Mouse (Mus musculus) stomach, embryonic 14.5 days (tissue): Measurements from ENCODE around the gene Jag2. TPM values are rescaled to one million over a fixed set of nuclear protein-coding genes. Genes with fewer than 3 reads are reported as not detected.

Experiments used
- ATAC-seq: fragments of 200-750 bp; cut with Nextera tagmentation; 2 replicates; pipeline ENCODE4 v1.8.0; 2017; ENCODE audit warnings: low read depth, moderate TSS enrichment; ENCODE audit not compliant: insufficient number of reproducible peaks, insufficient read depth, low FRiP score
- H3K27ac ChIP-seq: fragments of 300-500 bp; sonication (generic); 2 replicates; pipeline ENCODE4 v1.5.1; 2014; ENCODE audit warnings: mild to moderate bottlenecking, low read length, moderate library complexity, mixed read lengths
- H3K27me3 ChIP-seq: fragments of 300-500 bp; sonication (generic); 2 replicates; pipeline ENCODE4 v1.6.1; 2014; ENCODE audit warnings: low read length, control low read depth, mixed read lengths; ENCODE audit not compliant: control insufficient read depth, insufficient read depth
- H3K36me3 ChIP-seq: fragments of 300-500 bp; sonication (generic); 2 replicates; pipeline ENCODE4 v1.6.1; 2014; ENCODE audit warnings: mild to moderate bottlenecking, control low read depth, low read length, moderate library complexity, mixed read lengths; ENCODE audit not compliant: control insufficient read depth, insufficient read depth
- H3K4me1 ChIP-seq: fragments of 300-500 bp; sonication (generic); 2 replicates; pipeline ENCODE4 v1.6.1; 2014; ENCODE audit warnings: low read length, control low read depth, mixed read lengths; ENCODE audit not compliant: control insufficient read depth, insufficient read depth
- H3K4me2 ChIP-seq: fragments of 300-500 bp; sonication (generic); replicated peaks from 2 replicates; pipeline ENCODE4 v1.6.1; 2014; ENCODE audit warnings: low read depth, low read length, control low read depth
- H3K4me3 ChIP-seq: fragments of 300-500 bp; sonication (generic); 2 replicates; pipeline ENCODE4 v1.5.1; 2014; ENCODE audit warnings: low read depth, low read length, control low read depth
- H3K9ac ChIP-seq: fragments of 300-500 bp; sonication (generic); replicated peaks from 2 replicates; pipeline ENCODE4 v1.6.1; 2014; ENCODE audit warnings: low read depth, mild to moderate bottlenecking, control low read depth, low read length, moderate library complexity, mixed read lengths
- H3K9me3 ChIP-seq: fragments of 300-500 bp; sonication (generic); 2 replicates; pipeline ENCODE4 v1.6.1; 2016; ENCODE audit warnings: low read depth, low read length, control low read depth; ENCODE audit not compliant: control insufficient read depth
- WGBS: fragments of 180-500 bp; shearing (Covaris S2); extraction: QIAGEN DNeasy Blood & Tissue Kit; methylation state at CpG from one replicate; pipeline ENCODE4 v1.1.7; 2014; 5-methylcytosine and 5-hydroxymethylcytosine counted together
- polyA plus RNA-seq: library from polyadenylated mRNA; unstranded; fragments of >200 nt; fragmentation: Nextera tagmentation; extraction: Ambion mirVana; gene quantifications from 2 replicates; pipeline ENCODE4 v1.2.1, GENCODE M21; 2014

Jag2 gene
- polyA plus RNA-seq, 1 experiment from 2014 or later: 8.4 TPM

DNA sequence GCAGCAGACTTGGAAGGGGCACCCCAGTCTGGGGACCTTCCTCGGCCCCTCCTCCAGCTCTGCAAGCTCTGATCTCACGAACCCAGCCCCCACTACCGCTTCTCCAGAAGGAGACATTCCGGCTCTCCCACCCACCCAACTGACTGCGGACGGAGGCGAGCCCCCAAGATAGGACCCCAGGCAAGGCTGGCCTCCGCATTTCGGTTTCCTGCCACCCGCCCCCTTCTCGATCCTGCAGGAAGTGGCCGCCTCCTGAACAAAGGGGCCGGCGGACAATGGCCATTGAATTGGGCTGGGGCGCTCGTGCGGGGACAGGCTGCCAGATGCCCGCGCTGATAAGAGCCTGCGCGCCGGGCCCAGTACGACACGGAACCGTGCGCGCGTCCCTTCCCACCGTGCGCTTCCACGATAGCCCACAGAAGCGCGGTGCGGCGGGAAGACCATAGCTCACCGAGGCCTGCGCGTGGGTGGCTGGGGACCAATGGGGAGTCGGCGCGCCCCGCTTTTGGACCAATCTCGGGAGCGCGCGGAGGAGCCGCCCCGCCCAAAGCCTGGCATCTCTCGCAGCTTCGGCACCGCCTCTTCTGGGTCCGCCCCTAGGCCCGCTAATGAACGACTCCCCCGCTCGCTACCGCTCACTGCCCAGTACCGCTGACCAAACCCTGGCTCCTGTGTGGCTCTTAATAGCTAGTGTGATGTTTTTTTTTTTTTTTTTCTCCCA lies 20.6 kb upstream of the Jag2 start:
- ATAC-seq: peak; percentile 88
- Histone ChIP-seq H3K27ac (peak overlapping the region; percentile 83), H3K27me3 (no peaks in the 10 kb centered on the region), H3K4me1 (peaks cover 10% of the 10 kb centered on the region; the same call in 1 of the 2 replicates), H3K9ac (peak overlapping the region; percentile 53; the same call in 1 of the 2 replicates), H3K4me3 (peak overlapping the region; percentile 52), H3K4me2 (peak overlapping the region; percentile 79), H3K36me3 (no peaks in the 10 kb centered on the region), H3K9me3 (no peaks in the 10 kb centered on the region)
- under 1% methylated on average over 41 of the region's 58 CpGs for WGBS

GRCm38 (mm10) chr12:112947307-112947706 lies 17.7 kb upstream of the Jag2 start:
- H3K27me3 ChIP-seq: no peaks in the 10 kb centered on the region
- H3K9ac ChIP-seq: no peak overlapping the region
- no peaks in the 10 kb centered on the region for H3K36me3 ChIP-seq
- no peak for ATAC-seq
- H3K4me2 ChIP-seq: no peak overlapping the region
- no peak overlapping the region for H3K4me3 ChIP-seq
- no peak overlapping the region for H3K27ac ChIP-seq
- 27% methylated on average over 4 of the region's 4 CpGs for WGBS
- H3K9me3 ChIP-seq: no peaks in the 10 kb centered on the region
- H3K4me1 ChIP-seq: peaks cover 10% of the 10 kb centered on the region; the same call in 1 of the 2 replicates

DNA sequence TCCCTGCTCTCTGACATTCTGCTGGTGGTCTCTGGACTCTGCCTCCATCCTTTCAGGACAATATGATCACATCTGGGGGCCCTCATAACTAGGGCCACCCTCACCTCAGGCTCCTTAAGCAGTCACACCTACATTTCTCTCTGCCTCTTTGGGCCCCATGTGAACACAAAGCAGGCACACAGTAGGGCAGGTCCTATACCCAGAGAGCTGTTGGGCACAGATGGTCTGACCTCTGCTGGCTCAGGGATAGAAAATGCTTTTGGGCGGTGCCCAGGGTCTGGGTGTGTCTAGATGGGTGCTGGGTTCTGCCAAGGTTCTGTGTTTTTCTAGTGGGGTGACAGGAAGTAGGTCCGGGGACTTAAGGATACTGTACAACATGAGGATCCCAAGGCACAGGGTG lies 14.1 kb upstream of the Jag2 start:
- no peak overlapping the region for H3K4me2 ChIP-seq
- H3K27ac ChIP-seq: no peak overlapping the region
- no peak for ATAC-seq
- peaks cover 12% of the 10 kb centered on the region for H3K4me1 ChIP-seq
- no peaks in the 10 kb centered on the region for H3K36me3 ChIP-seq
- H3K27me3 ChIP-seq: no peaks in the 10 kb centered on the region
- H3K9me3 ChIP-seq: no peaks in the 10 kb centered on the region
- no peak overlapping the region for H3K4me3 ChIP-seq
- H3K9ac ChIP-seq: no peak overlapping the region
- WGBS: 71% methylated on average over 2 of the region's 2 CpGs

- WGBS: 2% methylated on average over 56 of the region's 58 CpGs
- peak; percentile 82 for ATAC-seq
- Histone ChIP-seq H3K4me1 (peaks cover 19% of the 10 kb centered on the region), H3K4me2 (peak within 1 kb of the TSS; percentile 72), H3K9me3 (no peaks in the 10 kb centered on the region), H3K36me3 (no peaks in the 10 kb centered on the region), H3K27ac (peak within 1 kb of the TSS; percentile 74), H3K4me3 (peak within 1 kb of the TSS; percentile 63), H3K9ac (peak within 1 kb of the TSS; percentile 64; the same call in 1 of the 2 replicates), H3K27me3 (no peaks in the 10 kb centered on the region)
Observed at GRCm38 (mm10) chr12:112941776-112942713, 12.5 kb upstream of the Jag2 start, which contains the start of gene Nudt14. Gene Nudt14 (minus strand): TSS chr12:112942124.

DNA sequence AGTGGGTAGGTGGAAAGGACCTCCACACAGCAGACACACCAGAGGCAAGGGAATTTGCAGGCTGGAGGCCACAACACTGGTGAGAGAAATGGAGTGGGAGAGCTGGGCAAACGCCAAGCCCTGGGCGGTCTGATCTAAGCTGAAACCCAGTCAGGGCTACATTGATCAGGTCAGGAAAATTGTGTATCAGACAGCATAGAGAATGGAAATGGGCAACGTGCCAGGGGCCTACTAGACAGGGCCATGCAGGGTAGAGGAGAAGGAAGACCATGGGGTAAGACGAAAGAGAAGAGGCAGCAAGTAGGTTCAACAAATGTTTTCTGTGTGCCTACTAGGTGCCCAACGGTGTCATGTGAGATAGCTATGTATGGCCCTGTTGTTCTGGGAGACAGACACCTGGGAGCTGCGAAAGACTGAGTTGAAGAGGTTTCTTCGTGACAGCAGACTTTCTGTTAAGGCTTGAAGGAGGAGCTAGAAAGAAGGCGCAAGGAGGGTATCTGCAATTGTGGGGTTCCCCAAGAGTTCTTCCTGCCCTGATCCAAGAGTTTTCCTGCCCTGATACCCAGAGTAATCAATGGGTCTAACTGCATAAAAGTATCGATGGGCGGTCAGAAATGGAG lies 11.7 kb upstream of the Jag2 start:
- peak overlapping the region; percentile 72 for H3K4me2 ChIP-seq
- H3K27me3 ChIP-seq: no peaks in the 10 kb centered on the region
- H3K9me3 ChIP-seq: no peaks in the 10 kb centered on the region
- no peaks in the 10 kb centered on the region for H3K36me3 ChIP-seq
- H3K4me3 ChIP-seq: peak overlapping the region; percentile 63
- H3K9ac ChIP-seq: peak overlapping the region; percentile 64; the same call in 1 of the 2 replicates
- WGBS: 38% methylated on average over 10 of the region's 10 CpGs
- ATAC-seq: no peak
- peak overlapping the region; percentile 74; the same call in 1 of the 2 replicates for H3K27ac ChIP-seq
- peaks cover 19% of the 10 kb centered on the region for H3K4me1 ChIP-seq

GRCm38 (mm10) chr12:112940710-112941109 lies 11.1 kb upstream of the Jag2 start:
- Histone ChIP-seq H3K4me2 (0 out of 2 replicates have a peak overlapping the region, but pooled peaks have one; percentile 72), H3K9ac (no peak overlapping the region; the same call in 1 of the 2 replicates), H3K27me3 (no peaks in the 10 kb centered on the region), H3K36me3 (no peaks in the 10 kb centered on the region), H3K27ac (no peak overlapping the region), H3K4me3 (no peak overlapping the region), H3K9me3 (no peaks in the 10 kb centered on the region), H3K4me1 (peaks cover 19% of the 10 kb centered on the region)
- ATAC-seq: no peak
- WGBS: 80% methylated on average over 9 of the region's 9 CpGs

- Histone ChIP-seq H3K9ac (no peak overlapping the region), H3K4me3 (no peak overlapping the region), H3K4me2 (no peak overlapping the region), H3K27ac (no peak overlapping the region), H3K9me3 (no peaks in the 10 kb centered on the region), H3K36me3 (no peaks in the 10 kb centered on the region), H3K4me1 (peaks cover 19% of the 10 kb centered on the region), H3K27me3 (no peaks in the 10 kb centered on the region)
- WGBS: 83% methylated on average over 4 of the region's 4 CpGs
- ATAC-seq: no peak
Observed at GRCm38 (mm10) chr12:112940238-112940637, 10.7 kb upstream of the Jag2 start.
